9 mouse cellular contexts compared by ENCODE assay signal in the genomic region with DNA sequence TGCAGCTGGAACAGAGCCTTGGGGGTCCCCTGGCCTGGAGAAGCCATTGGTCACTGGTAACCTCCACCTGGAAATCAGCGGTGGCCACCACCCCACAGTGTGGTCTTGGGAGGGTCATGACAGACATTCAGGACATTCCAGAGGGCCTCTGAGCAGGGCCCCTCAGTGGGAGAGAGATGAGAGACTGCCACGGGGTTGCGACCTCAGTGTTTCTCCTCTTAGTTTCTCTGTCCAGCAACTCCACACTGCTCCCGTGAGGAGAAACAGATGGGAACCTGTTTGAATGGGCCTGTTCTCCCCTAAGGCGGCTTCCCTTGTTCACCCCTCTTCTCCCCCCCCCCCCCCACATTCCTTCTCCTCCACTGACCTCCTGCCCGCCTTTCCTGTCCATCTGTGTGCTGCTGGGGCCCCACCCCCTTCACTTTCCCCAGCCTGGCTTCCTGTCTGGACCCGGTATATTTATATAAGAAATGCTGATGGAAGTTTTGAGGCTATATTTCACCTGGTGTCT. TPM values are rescaled to one million over a fixed set of nuclear protein-coding genes. Genes with fewer than 3 reads are reported as not detected.
A peak's percentile ranks its signal among the peaks of the same experiment; 100 is the strongest.
DNase-seq lines count a peak whose midpoint lies in the region; ATAC-seq and TF ChIP-seq lines count a peak whose summit lies in the region.
"Had no signal": no experiment of that assay in that cellular context is flagged by ENCODE, and none has a peak within 500 bp of the region (broad histone marks: within the 10 kb centered on the region; RNA-seq: fewer than 3 reads in every experiment).

No protein-coding gene starts in this region.

- DNase-seq in adrenal gland, adult 2 months = peak; percentile 43
- no peak for DNase-seq in adrenal gland, postnatal 4 days (ENCODE audit: low spot score in 2 of 2)
- DNase-seq in embryo, embryonic 11 days = peak; percentile 78
- DNase-seq in lung, embryonic 14.5 days = peak; percentile 66
- DNase-seq in right cerebral cortex, postnatal 36 days (ENCODE audit: low spot score in 2 of 2) = no peak

- no peak for ATAC-seq in hindbrain, embryonic 13.5 days (ENCODE audit: low FRiP score)
- peak; percentile 20 for ATAC-seq in lung, embryonic 14.5 days (ENCODE audit: insufficient read depth)
- no peak for ATAC-seq in erythroblast, adult 5-6 weeks (replicated peaks; ENCODE audit: low FRiP score, poor library complexity, severe bottlenecking)
- ATAC-seq in monocyte, adult 5-6 weeks (replicated peaks; ENCODE audit: insufficient number of reproducible peaks, low FRiP score, low TSS enrichment, poor library complexity, severe bottlenecking) = no peak

- H3K27me3 ChIP-seq in hindbrain, embryonic 13.5 days = peaks cover 13% of the 10 kb centered on the region; the same call in 1 of the 2 replicates
- no peaks in the 10 kb centered on the region for H3K27me3 ChIP-seq in lung, embryonic 14.5 days (ENCODE audit: insufficient read depth, low read length)

- 22% methylated on average over 6 of the region's 7 CpGs for WGBS in hindbrain, embryonic 13.5 days
- under 1% methylated on average over 7 of the region's 7 CpGs for WGBS in lung, embryonic 14.5 days

- TF ChIP-seq CTCF in lung, embryonic 14.5 days (IDR thresholded peaks at IDR 0.05; ENCODE audit: low read depth) = no peak

- peak overlapping the region; percentile 97 for H3K27ac ChIP-seq in hindbrain, embryonic 13.5 days
- peak overlapping the region; percentile 93 for H3K27ac ChIP-seq in lung, embryonic 14.5 days (ENCODE audit: low read depth)

- no peak overlapping the region for H3K4me3 ChIP-seq in hindbrain, embryonic 13.5 days
- no peak overlapping the region for H3K4me3 ChIP-seq in lung, embryonic 14.5 days (ENCODE audit: low read depth, low read length)
- H3K4me3 ChIP-seq: megakaryocyte, embryonic 14.5 days had no signal

- H3K4me1 ChIP-seq in hindbrain, embryonic 13.5 days (replicated peaks) = peaks cover 43% of the 10 kb centered on the region
- H3K4me1 ChIP-seq in lung, embryonic 14.5 days (ENCODE audit: insufficient read depth) = peaks cover 24% of the 10 kb centered on the region

- H3K9ac ChIP-seq in hindbrain, embryonic 13.5 days = 0 out of 2 replicates have a peak overlapping the region, but pooled peaks have one; percentile 67
- H3K9ac ChIP-seq in lung, embryonic 14.5 days = no peak overlapping the region

- H3K36me3 ChIP-seq in hindbrain, embryonic 13.5 days = peaks cover 26% of the 10 kb centered on the region
- H3K36me3 ChIP-seq in lung, embryonic 14.5 days (ENCODE audit: insufficient read depth) = peaks cover 8% of the 10 kb centered on the region; the same call in 1 of the 2 replicates

- H3K9me3 ChIP-seq in hindbrain, embryonic 13.5 days = no peaks in the 10 kb centered on the region
- no peaks in the 10 kb centered on the region for H3K9me3 ChIP-seq in lung, embryonic 14.5 days (ENCODE audit: low read depth, low read length)
- H3K9me3 ChIP-seq: megakaryocyte, embryonic 14.5 days had no signal

- H3K4me2 ChIP-seq in hindbrain, embryonic 13.5 days = no peak overlapping the region
- no peak overlapping the region for H3K4me2 ChIP-seq in lung, embryonic 14.5 days

RNA-seq across cellular contexts. Expression of a gene that starts 14.6 kb away (rescaled TPM):
- 10 to 100 TPM in 1 of 2 experiments, 1 to 10 TPM in 1; 8.4 to 12.5 TPM for total RNA-seq in adrenal gland, adult 2 months (2021)
- polyA plus RNA-seq in adrenal gland, adult 2 months (2012; rRNA removed) = 26.5 and 32.3 TPM in 2 replicates
- total RNA-seq in adrenal gland, postnatal 4 days (2021) = 10 to 100 TPM; 29.8 to 34.8 TPM
- 19.2 and 20.0 TPM in 2 replicates for polyA plus RNA-seq in hindbrain, embryonic 13.5 days (2015; fragmentation: Nextera tagmentation; extraction: Ambion mirVana)
- 8.4 and 8.5 TPM in 2 replicates for polyA plus RNA-seq in lung, embryonic 14.5 days (2014; fragmentation: Nextera tagmentation; extraction: Ambion mirVana)
- not detected in 2 replicates for total RNA-seq in erythroblast, adult 5-6 weeks (2015; ENCODE audit: low replicate concordance)
- not detected in 2 replicates for total RNA-seq in erythroblast, adult 5-6 weeks (2017; ENCODE audit: low replicate concordance)
- total RNA-seq in monocyte, adult 5-6 weeks (2017) = 0.75 to 3.5 TPM (median 0.95 TPM) in 3 replicates

Comparison
In these comparisons a context has a peak if more than half of its experiments do, and no peak if none do; other contexts are left out.
1. DNase-seq: peak in adrenal gland, adult 2 months (single experiment), embryo, embryonic 11 days (single experiment) and lung, embryonic 14.5 days (single experiment); none in adrenal gland, postnatal 4 days (0 of 2) and right cerebral cortex, postnatal 36 days (0 of 2).